Mouse (Mus musculus) spleen, adult 12 weeks (tissue): Measurements from ENCODE around the gene Zbtb46.
A peak's percentile ranks its signal among the peaks of the same experiment; 100 is the strongest.

ENCODE experiments used
- DNase-seq: peaks from one replicate; pipeline ENCODE4 v3.0.0; 2022; ENCODE audit warnings: low spot score

Gene Zbtb46

DNA sequence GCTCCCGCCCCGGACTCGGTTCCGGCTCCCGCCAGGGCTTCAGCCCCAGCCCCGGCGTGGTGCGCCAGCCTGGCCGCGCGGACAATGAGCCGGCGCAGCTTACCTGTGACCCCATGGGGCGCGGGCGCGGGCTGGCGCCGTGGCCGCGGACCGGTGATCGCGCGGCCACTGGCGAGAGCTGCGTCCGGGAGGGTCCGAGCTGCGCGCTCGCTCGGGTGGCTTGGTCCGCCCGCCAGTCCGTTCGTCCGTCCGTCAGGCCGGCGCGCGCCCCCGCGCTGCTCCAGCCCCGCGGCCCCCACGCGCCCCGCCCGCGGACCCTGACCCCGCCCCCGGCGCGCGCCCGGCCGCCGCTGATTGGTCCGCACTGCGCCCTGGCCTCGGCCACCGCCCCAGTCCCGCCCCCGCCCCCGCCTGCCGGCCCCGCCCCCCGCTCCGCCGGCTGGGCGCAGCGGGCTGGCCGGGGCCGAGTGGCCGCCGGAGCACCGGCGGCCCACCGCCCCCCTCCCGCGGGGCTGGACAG is at the start of gene Zbtb46:
Gene Zbtb46, minus strand, starts transcription at position 274 of the 520 bp plus-strand sequence.
- DNase-seq, result peak; percentile 77

DNA sequence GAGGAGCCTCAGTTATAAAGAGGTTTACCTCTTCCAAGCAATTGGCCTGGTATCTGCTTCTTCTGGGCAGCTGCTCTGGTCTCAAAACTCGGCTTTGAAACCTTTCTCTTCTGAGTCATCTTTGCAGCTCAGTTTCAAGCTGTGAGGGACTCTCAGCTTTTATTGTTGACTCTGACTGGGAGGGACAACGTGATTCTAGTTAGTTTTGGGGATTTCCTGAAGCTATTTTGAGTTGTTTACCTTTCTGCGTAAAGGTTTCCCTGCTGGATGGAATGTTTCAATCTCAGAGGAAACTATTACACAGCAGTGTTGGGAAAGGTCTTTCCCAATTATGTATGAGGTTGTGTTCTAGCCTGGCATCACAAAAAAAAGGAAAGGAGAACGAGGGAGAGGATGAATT is 39.4 kb upstream of the Zbtb46 start:
- no peak for DNase-seq

GRCm38 (mm10) chr2:181497548-181497875 is 38.3 kb upstream of the Zbtb46 start:
- DNase-seq, result peak; percentile 68

DNA sequence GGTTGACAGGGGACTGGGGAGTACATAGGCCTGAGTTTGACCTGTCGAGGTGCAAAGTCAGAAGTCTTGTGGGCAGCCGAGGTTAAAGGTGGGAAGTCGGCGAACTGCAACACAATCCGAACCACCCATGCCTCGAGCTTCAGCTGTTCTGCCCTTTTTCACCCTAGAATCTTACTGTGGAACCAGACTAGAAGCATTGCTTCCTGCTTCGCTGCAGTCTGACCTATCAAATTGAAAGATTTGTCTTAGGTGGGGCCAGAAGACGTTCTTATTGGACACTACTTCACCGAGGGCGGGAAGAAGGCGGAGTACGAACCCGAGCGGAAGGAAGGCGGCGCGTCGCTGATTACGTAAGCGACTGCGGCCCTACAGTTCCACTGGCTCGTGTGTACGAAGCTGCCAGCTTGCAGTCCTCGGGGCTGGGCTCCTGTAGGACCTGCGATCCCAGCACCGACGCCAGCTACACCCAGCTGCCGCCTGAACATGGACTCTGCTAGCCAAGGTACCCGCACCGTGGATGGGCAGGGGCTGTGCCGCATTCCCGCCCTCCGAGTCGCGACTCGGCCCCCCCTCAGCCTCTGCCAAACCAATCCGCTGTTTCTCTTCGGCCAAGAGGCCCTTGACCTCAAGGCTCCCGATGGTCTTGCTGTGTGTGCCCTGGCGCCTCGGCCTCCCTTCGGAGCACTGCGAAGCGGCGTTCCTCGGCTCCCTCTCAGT is 37.8 kb upstream of the Zbtb46 start, which contains the start of gene Tpd52l2:
Gene Tpd52l2, plus strand, starts transcription at position 312 of the 717 bp plus-strand sequence.
- peak; percentile 80 for DNase-seq

DNA sequence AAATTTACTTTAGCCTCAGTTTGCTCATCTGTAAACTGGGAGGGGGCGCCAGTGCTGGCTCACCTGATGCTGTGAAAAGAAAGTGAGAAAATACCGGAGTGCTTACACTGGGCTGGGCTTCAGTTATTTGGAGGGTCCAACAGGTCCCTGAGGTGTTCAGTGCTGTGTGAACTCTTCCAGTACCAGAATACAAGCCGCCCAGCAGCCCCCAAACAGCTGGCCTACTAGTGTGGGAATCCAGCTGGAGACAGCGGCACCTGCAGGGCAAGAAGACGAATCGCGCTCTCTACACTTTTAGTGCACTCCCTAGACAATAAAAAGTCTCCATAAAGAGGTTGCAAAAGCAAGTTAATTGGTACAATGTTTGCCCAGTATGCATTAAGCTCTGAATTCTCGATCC is 37.1 kb upstream of the Zbtb46 start:
- DNase-seq, result peak; percentile 52

- peak; percentile 12 for DNase-seq
Observed at GRCm38 (mm10) chr2:181495845-181496244, 36.6 kb upstream of the Zbtb46 start.

DNA sequence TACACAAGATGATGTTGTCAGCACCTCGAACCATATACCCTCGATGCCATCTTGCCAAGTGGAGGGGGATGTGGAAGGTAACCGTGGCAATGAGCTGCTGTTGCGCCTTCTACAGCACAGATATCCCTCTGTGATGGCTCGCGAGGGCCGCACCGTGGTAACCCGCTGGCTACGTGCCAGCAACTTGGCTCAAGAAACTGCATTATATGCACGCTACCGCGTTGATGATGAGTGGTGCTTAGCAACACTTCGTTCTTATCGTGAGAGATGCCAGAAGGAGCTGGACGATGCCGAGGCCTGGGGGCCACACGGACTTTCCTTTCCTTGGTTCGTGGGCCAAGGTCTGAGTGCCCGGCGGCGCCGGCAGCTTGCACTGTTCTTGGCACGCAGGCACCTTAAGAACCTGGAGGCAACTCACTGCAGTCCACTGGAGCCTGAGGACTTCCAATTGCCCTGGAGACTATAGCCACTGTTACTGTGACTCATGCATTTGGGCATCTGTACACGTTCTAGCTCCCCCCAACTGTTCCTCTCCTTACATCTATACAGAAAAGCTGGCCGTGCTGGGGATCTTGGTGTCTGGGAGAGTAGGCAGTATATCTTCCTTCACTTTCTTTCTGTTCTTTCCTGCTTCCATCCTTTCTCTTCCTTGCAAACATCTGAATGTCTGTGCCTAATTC is 35.2 kb upstream of the Zbtb46 start:
- DNase-seq, result no peak

GRCm38 (mm10) chr2:181493156-181493927 is 34.1 kb upstream of the Zbtb46 start, which contains the start of gene Abhd16b:
TSS of gene Abhd16b (plus strand) at chr2:181493206.
- no peak for DNase-seq

GRCm38 (mm10) chr2:181492206-181492605 is 33.0 kb upstream of the Zbtb46 start:
- DNase-seq, result no peak

DNA sequence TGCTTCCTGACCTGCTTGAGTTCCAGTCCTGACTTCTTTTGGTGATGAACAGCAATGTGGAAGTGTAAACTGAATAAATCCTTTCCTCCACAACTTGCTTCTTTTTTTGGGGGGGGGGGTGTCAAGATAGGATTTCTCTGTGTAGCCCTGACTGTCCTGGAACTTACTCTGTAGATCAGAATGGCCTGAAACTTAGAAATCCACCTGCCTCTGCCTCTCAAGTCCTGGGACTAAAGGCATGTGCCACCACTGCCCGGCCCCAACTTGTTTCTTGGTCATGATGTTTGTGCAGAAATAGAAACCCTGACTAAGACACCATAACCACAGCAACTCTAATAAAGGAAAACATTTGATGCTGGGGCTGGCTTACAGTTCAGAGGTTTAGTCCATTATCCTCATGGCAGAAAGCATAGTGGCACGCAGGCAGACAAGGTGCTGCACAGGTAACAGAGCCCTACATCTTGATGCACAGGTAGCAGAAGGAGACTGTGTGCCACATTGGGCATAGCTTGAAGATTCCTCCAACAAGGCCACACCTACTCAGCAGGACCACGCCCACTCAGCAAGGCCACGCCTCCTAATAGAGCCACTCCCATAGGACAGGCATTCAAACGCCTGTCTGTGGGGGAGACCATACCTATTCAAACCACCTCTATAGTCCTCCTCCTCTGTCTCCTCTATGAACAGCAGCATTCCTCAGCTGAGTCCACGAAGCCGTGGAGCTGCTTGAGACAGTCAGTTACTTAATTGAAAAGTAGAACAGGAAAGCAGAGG is 32.4 kb upstream of the Zbtb46 start:
- peak; percentile 73 for DNase-seq

GRCm38 (mm10) chr2:181487338-181488277 is 28.4 kb upstream of the Zbtb46 start:
- DNase-seq, result no peak

DNA sequence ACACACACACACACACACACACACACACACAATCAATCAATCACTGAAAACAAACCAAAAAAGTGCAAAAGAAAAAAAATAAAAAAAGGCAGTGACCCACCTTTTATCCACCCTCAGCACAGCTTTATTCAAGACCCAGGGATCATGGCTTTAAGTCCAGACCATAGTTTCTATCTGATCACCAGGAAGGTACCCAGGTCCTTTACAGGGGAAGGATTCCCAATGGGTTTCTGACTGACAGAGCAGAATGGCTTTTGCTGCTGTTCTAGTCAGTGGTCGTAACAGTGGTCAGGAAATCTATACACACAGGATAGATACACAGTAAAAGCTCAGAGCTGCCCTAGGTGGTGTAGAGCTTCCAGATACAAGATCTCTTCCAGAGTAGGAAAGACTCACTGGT is 26.5 kb upstream of the Zbtb46 start:
- no peak for DNase-seq

DNA sequence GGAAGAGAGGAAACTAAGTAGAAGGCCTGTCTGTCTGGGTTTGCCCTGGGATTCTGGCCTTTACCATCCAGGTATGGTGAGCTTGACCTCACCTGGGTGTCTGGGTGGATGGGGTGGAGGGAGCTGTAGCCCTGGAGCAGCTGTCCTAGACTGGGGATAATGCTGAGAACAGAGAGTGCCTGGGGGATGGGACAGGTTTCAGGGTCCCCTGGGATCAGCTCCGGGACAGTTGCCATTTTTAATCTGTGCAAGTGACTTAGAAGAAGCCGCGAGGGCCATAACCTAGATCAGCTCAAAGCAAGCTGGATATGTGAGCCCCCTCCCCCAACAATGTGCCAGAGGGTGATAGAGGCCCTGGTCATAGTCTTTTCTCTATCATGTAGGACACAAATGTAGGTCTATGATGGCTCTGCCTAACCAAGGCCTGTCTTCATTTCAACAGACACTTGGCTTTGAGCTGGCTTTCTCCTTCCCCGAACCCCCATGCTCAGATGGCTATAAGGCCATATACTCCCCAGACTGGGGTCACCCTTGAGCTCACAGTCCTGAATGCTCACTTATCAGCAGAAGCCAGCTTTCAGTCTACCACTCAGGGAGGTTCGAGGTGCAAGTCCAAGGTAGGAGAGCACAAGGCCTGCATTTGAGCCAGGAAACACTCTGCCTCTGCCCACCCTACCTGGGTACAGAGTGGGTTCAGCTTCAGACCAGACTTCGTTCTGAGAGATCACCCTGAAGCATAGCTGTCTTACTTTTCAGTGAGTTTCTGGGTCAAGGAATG is 25.4 kb upstream of the Zbtb46 start:
- DNase-seq, result no peak

- DNase-seq, result peak; percentile 27
Observed at GRCm38 (mm10) chr2:181483562-181484318, 24.5 kb upstream of the Zbtb46 start.

DNA sequence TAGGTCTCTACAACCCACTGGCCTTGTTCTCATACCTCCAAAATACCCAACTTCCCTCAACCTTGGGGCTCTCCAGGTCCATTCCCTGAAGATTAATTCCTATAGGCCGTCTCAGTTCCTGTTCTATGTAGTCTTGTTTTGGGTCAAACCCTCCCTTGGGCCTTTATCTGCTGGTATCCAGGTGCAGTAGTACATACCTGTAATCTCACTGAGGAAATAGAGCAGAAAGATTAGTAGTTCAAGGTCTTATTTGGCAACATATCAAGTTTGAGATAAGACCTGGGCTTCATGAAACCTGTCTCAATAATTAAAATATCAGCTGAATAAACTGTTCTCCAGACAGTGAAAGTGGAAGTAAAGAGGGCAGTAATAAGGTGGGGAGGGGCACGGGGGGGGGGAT is 23.9 kb upstream of the Zbtb46 start:
- DNase-seq, result no peak

- no peak for DNase-seq
Observed at GRCm38 (mm10) chr2:181472256-181472827, 13.1 kb upstream of the Zbtb46 start.

DNA sequence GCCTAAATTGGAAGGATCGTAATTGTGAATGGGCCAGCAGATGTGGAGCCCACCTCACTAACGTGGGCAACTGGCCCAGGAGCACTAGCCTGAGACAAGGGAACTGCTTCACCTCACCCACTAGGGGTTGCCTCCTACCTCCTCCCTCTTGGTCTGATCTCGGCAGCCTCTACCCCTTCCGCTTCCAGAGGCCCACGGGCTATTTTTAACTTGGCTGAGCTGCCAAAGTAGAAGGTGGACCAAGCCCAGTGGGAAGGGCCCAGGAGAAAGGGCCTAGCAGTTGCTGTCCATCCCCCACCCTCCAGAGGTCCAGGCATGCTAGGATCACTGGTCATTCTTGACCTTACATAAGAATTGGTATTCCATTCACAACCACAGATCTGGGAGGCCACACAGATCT is 12.0 kb upstream of the Zbtb46 start:
- no peak for DNase-seq

- DNase-seq, result no peak
Observed at GRCm38 (mm10) chr2:181470285-181470684, 11.1 kb upstream of the Zbtb46 start.

DNA sequence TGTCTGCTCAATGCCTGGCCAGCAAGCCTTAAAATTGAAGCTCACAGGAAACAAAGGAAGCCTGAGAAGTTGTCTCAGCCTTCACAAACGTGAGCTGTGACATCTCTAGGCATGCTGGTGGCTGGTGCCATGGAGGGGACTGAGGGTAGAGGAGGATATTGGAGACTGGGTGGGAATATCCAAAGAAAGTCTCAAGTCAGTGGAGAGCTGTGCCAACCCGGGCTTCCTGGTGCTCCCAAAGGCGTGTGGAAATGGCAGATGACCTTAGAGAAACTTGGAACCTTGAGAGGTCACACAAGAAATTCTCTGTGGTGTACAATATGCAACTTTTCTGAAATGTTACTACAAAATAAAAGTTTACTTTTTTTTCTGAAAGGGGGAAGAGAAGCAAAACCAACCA is 6.2 kb upstream of the Zbtb46 start:
- no peak for DNase-seq
